Mouse (Mus musculus): ENCODE measurements around the gene Zfp970. TPM values are rescaled to one million over a fixed set of nuclear protein-coding genes. Genes with fewer than 3 reads are reported as not detected.

The Zfp970 gene
- total RNA-seq, 2 experiments from 2014 or later = 44.8 to 48.2 TPM

Other genes with a start within 250 kb of the Zfp970 start
- 1 to 10 TPM; 1.4 to 1.5 TPM for gene Gm14409, start 197.7 kb upstream of the Zfp970 start, total RNA-seq (2021)
- gene Gm14412, start 140.4 kb upstream of the Zfp970 start, total RNA-seq (2021) = 1 to 10 TPM; 2.1 to 2.7 TPM
- gene Gm14418, start 66.4 kb upstream of the Zfp970 start, total RNA-seq (2021) = 10 to 100 TPM; 21.3 to 22.5 TPM
- gene Gm14403, start 33.5 kb downstream of the Zfp970 start, total RNA-seq (2021) = 10 to 100 TPM; 35.3 to 37.2 TPM
- gene Gm14406, start 113.5 kb downstream of the Zfp970 start, total RNA-seq (2021) = 1 to 10 TPM in 1 of 2 experiments, not detected in 1; 1.3 TPM

Data from adrenal gland, postnatal 4 days (tissue).